Mouse (Mus musculus) forebrain, embryonic 15.5 days (tissue): ENCODE data around the gene Sh3d21. TPM values are rescaled to one million over a fixed set of nuclear protein-coding genes. Genes with fewer than 3 reads are reported as not detected.

Source experiments
- ATAC-seq: fragments of 200-750 bp; cut with Nextera tagmentation; replicated peaks from 2 replicates; pipeline ENCODE4 v1.8.0; 2017; ENCODE audit warnings: mild to moderate bottlenecking, moderate TSS enrichment, moderate library complexity
- H3K27ac ChIP-seq: fragments of 300-500 bp; sonication (generic); replicated peaks from 2 replicates; pipeline ENCODE4 v1.5.1; 2015; ENCODE audit warnings: mild to moderate bottlenecking, inconsistent platforms
- H3K27me3 ChIP-seq: fragments of 300-500 bp; sonication (generic); 2 replicates; pipeline ENCODE4 v1.6.1; 2015; ENCODE audit warnings: inconsistent platforms
- H3K36me3 ChIP-seq: fragments of 300-500 bp; sonication (generic); 2 replicates; pipeline ENCODE4 v1.6.1; 2015; ENCODE audit warnings: mild to moderate bottlenecking, inconsistent platforms
- H3K4me1 ChIP-seq: fragments of 300-500 bp; sonication (generic); 2 replicates; pipeline ENCODE4 v1.6.1; 2015; ENCODE audit warnings: inconsistent platforms
- H3K4me2 ChIP-seq: fragments of 300-500 bp; sonication (generic); replicated peaks from 2 replicates; pipeline ENCODE4 v1.6.1; 2015; ENCODE audit warnings: mild to moderate bottlenecking, inconsistent platforms
- H3K4me3 ChIP-seq: fragments of 300-500 bp; sonication (generic); 2 replicates; pipeline ENCODE4 v1.5.1; 2015; ENCODE audit warnings: mild to moderate bottlenecking, inconsistent platforms
- H3K9ac ChIP-seq: fragments of 300-500 bp; sonication (generic); replicated peaks from 2 replicates; pipeline ENCODE4 v1.6.1; 2015; ENCODE audit warnings: mild to moderate bottlenecking, inconsistent platforms
- H3K9me3 ChIP-seq: fragments of 300-500 bp; sonication (generic); 2 replicates; pipeline ENCODE4 v1.6.1; 2016; ENCODE audit warnings: inconsistent platforms
- WGBS: fragments of 180-500 bp; shearing (Covaris S2); methylation state at CpG from one replicate; pipeline ENCODE4 v1.1.7; 2015; ENCODE audit warnings: mixed read lengths; 5-methylcytosine and 5-hydroxymethylcytosine counted together
- polyA plus RNA-seq: library from polyadenylated mRNA; unstranded; fragments of >200 nt; fragmentation: Nextera tagmentation; extraction: Ambion mirVana; gene quantifications from 2 replicates; pipeline ENCODE4 v1.2.1, GENCODE M21; 2015

The Sh3d21 gene
- polyA plus RNA-seq, 1 experiment from 2014 or later: 0.88 TPM

- 17% methylated on average over 6 of the region's 6 CpGs for WGBS
- H3K4me2 ChIP-seq: no peak overlapping the region
- no peak overlapping the region for H3K4me3 ChIP-seq
- peaks cover 37% of the 10 kb centered on the region for H3K4me1 ChIP-seq
- H3K27me3 ChIP-seq: no peaks in the 10 kb centered on the region
- H3K27ac ChIP-seq: no peak overlapping the region
- ATAC-seq: no peak
- no peak overlapping the region for H3K9ac ChIP-seq
- 0 out of 2 replicates have a peak, but pooled peaks cover 2% of the 10 kb centered on the region for H3K36me3 ChIP-seq
- H3K9me3 ChIP-seq: no peaks in the 10 kb centered on the region
These were observed 49.3 kb downstream of the Sh3d21 start for GRCm38 (mm10) chr4:126113943-126114342.

GRCm38 (mm10) chr4:126113243-126113642 lies 50.0 kb downstream of the Sh3d21 start:
- Histone ChIP-seq H3K27ac (no peak overlapping the region), H3K4me3 (no peak overlapping the region), H3K9me3 (no peaks in the 10 kb centered on the region), H3K4me1 (peaks cover 35% of the 10 kb centered on the region), H3K36me3 (0 out of 2 replicates have a peak, but pooled peaks cover 2% of the 10 kb centered on the region), H3K4me2 (no peak overlapping the region), H3K27me3 (no peaks in the 10 kb centered on the region), H3K9ac (no peak overlapping the region)
- 62% methylated on average over 4 of the region's 4 CpGs for WGBS
- ATAC-seq: no peak

- 22% methylated on average over 7 of the region's 7 CpGs for WGBS
- 0 out of 2 replicates have a peak overlapping the region, but pooled peaks have one; percentile 14 for H3K4me2 ChIP-seq
- no peak overlapping the region for H3K4me3 ChIP-seq
- no peaks in the 10 kb centered on the region for H3K27me3 ChIP-seq
- no peaks in the 10 kb centered on the region for H3K36me3 ChIP-seq
- no peaks in the 10 kb centered on the region for H3K9me3 ChIP-seq
- peak overlapping the region; percentile 66 for H3K27ac ChIP-seq
- ATAC-seq: no peak
- peak overlapping the region; percentile 7 for H3K9ac ChIP-seq
- peaks cover 38% of the 10 kb centered on the region for H3K4me1 ChIP-seq
These were observed 52.1 kb downstream of the Sh3d21 start for GRCm38 (mm10) chr4:126111153-126111549.

- H3K4me3 ChIP-seq: no peak overlapping the region
- WGBS: 10% methylated on average over 12 of the region's 12 CpGs
- no peaks in the 10 kb centered on the region for H3K9me3 ChIP-seq
- peak overlapping the region; percentile 7; the same call in 1 of the 2 replicates for H3K9ac ChIP-seq
- H3K4me2 ChIP-seq: 0 out of 2 replicates have a peak overlapping the region, but pooled peaks have one; percentile 14
- H3K36me3 ChIP-seq: no peaks in the 10 kb centered on the region
- ATAC-seq: peak; percentile 54
- H3K27me3 ChIP-seq: no peaks in the 10 kb centered on the region
- H3K27ac ChIP-seq: peak overlapping the region; percentile 66
- H3K4me1 ChIP-seq: peaks cover 44% of the 10 kb centered on the region
These were observed 52.7 kb downstream of the Sh3d21 start for GRCm38 (mm10) chr4:126110374-126111152.

- Histone ChIP-seq H3K4me1 (peaks cover 51% of the 10 kb centered on the region), H3K36me3 (no peaks in the 10 kb centered on the region), H3K9ac (no peak overlapping the region), H3K27me3 (no peaks in the 10 kb centered on the region), H3K4me2 (no peak overlapping the region), H3K27ac (peak overlapping the region; percentile 66), H3K9me3 (no peaks in the 10 kb centered on the region), H3K4me3 (no peak overlapping the region)
- no peak for ATAC-seq
- 78% methylated on average over 10 of the region's 10 CpGs for WGBS
These were observed 53.5 kb downstream of the Sh3d21 start for GRCm38 (mm10) chr4:126109613-126110373.

GRCm38 (mm10) chr4:126108061-126108740 lies 55.1 kb downstream of the Sh3d21 start:
- no peak overlapping the region for H3K27ac ChIP-seq

GRCm38 (mm10) chr4:126105131-126105783 lies 58.0 kb downstream of the Sh3d21 start:
- 51% methylated on average over 7 of the region's 7 CpGs for WGBS
- Histone ChIP-seq H3K4me1 (peaks cover 66% of the 10 kb centered on the region), H3K4me2 (peak overlapping the region; percentile 93), H3K9me3 (no peaks in the 10 kb centered on the region), H3K27ac (no peak overlapping the region), H3K36me3 (no peaks in the 10 kb centered on the region), H3K4me3 (peak overlapping the region; percentile 84), H3K9ac (0 out of 2 replicates have a peak overlapping the region, but pooled peaks have one; percentile 80), H3K27me3 (no peaks in the 10 kb centered on the region)
- ATAC-seq: no peak

More at GRCm38 (mm10) chr4:126108061-126108740, 55.1 kb downstream of the Sh3d21 start:
- H3K36me3 ChIP-seq: no peaks in the 10 kb centered on the region
- H3K9ac ChIP-seq: no peak overlapping the region
- WGBS: 27% methylated on average over 8 of the region's 8 CpGs
- H3K9me3 ChIP-seq: no peaks in the 10 kb centered on the region
- no peak for ATAC-seq
- peaks cover 58% of the 10 kb centered on the region for H3K4me1 ChIP-seq
- H3K4me2 ChIP-seq: no peak overlapping the region
- no peaks in the 10 kb centered on the region for H3K27me3 ChIP-seq
- no peak overlapping the region for H3K4me3 ChIP-seq

GRCm38 (mm10) chr4:126104261-126105075 lies 58.8 kb downstream of the Sh3d21 start:
- Histone ChIP-seq H3K4me3 (peak overlapping the region; percentile 84), H3K4me2 (peak overlapping the region; percentile 93), H3K27ac (peak overlapping the region; percentile 60), H3K36me3 (no peaks in the 10 kb centered on the region), H3K9ac (peak overlapping the region; percentile 80), H3K9me3 (no peaks in the 10 kb centered on the region), H3K27me3 (no peaks in the 10 kb centered on the region), H3K4me1 (peaks cover 66% of the 10 kb centered on the region)
- WGBS: 3% methylated on average over 34 of the region's 34 CpGs
- peak; percentile 21; the same call in 1 of the 2 replicates for ATAC-seq

GRCm38 (mm10) chr4:126103590-126104068 lies 59.7 kb downstream of the Sh3d21 start, which contains the start of gene Stk40:
Gene Stk40 (plus strand): TSS chr4:126103957.
- WGBS: under 1% methylated on average over 34 of the region's 34 CpGs
- ATAC-seq: peak; percentile 97
- Histone ChIP-seq H3K9ac (peak within 1 kb of the TSS; percentile 80), H3K27ac (peak within 1 kb of the TSS; percentile 80), H3K27me3 (no peaks in the 10 kb centered on the region), H3K4me2 (peak within 1 kb of the TSS; percentile 93), H3K4me1 (peaks cover 69% of the 10 kb centered on the region), H3K4me3 (peak within 1 kb of the TSS; percentile 84), H3K9me3 (no peaks in the 10 kb centered on the region), H3K36me3 (no peaks in the 10 kb centered on the region)

- Histone ChIP-seq H3K4me2 (peak overlapping the region; percentile 53), H3K9me3 (no peaks in the 10 kb centered on the region), H3K27me3 (no peaks in the 10 kb centered on the region), H3K4me3 (peak overlapping the region; percentile 84), H3K27ac (peak overlapping the region; percentile 80), H3K9ac (peak overlapping the region; percentile 17; the same call in 1 of the 2 replicates), H3K4me1 (peaks cover 64% of the 10 kb centered on the region), H3K36me3 (no peaks in the 10 kb centered on the region)
- peak; percentile 44; the same call in 1 of the 2 replicates for ATAC-seq
- 1% methylated on average over 15 of the region's 15 CpGs for WGBS
These were observed 60.2 kb downstream of the Sh3d21 start for GRCm38 (mm10) chr4:126103057-126103581.
